Mouse (Mus musculus) liver, embryonic 11.5 days (tissue): ENCODE data around the gene Cenpa. TPM values are rescaled to one million over a fixed set of nuclear protein-coding genes. Genes with fewer than 3 reads are reported as not detected.

Source experiments
- ATAC-seq: fragments of 200-750 bp; cut with Nextera tagmentation; replicated peaks from 2 replicates; pipeline ENCODE4 v1.8.0; 2017; ENCODE audit warnings: moderate number of reproducible peaks, mild to moderate bottlenecking, moderate TSS enrichment, moderate library complexity; ENCODE audit not compliant: low FRiP score
- DNase-seq: peaks from one replicate; pipeline ENCODE4 v3.0.0-alpha.2; 2017; ENCODE audit warnings: low spot score
- H3K27ac ChIP-seq: fragments of 300-500 bp; sonication (generic); 2 replicates; pipeline ENCODE4 v1.5.1; 2014; ENCODE audit warnings: mild to moderate bottlenecking, low read depth, low read length, control low read depth
- H3K27me3 ChIP-seq: fragments of 300-500 bp; sonication (generic); replicated peaks from 2 replicates; pipeline ENCODE4 v1.6.1; 2014; ENCODE audit warnings: low read length, mixed read lengths; ENCODE audit not compliant: control insufficient read depth, insufficient read depth
- H3K36me3 ChIP-seq: fragments of 300-500 bp; sonication (generic); 2 replicates; pipeline ENCODE4 v1.6.1; 2014; ENCODE audit warnings: mild to moderate bottlenecking, low read length, moderate library complexity, mixed read lengths; ENCODE audit not compliant: control insufficient read depth, insufficient read depth
- H3K4me1 ChIP-seq: fragments of 300-500 bp; sonication (generic); replicated peaks from 2 replicates; pipeline ENCODE4 v1.6.1; 2014; ENCODE audit warnings: low read length, mixed read lengths; ENCODE audit not compliant: control insufficient read depth, insufficient read depth
- H3K4me2 ChIP-seq: fragments of 300-500 bp; sonication (generic); 2 replicates; pipeline ENCODE4 v1.6.1; 2014; ENCODE audit warnings: mild to moderate bottlenecking, control low read depth, moderate library complexity
- H3K4me3 ChIP-seq: fragments of 300-500 bp; sonication (generic); 2 replicates; pipeline ENCODE4 v1.5.1; 2014; ENCODE audit warnings: low read depth, low read length, control low read depth
- H3K9ac ChIP-seq: fragments of 300-500 bp; sonication (generic); 2 replicates; pipeline ENCODE4 v1.6.1; 2014; ENCODE audit warnings: low read depth, low read length, control low read depth
- H3K9me3 ChIP-seq: fragments of 300-500 bp; sonication (generic); 2 replicates; pipeline ENCODE4 v1.6.1; 2016; ENCODE audit warnings: low read length, inconsistent platforms, mixed read lengths; ENCODE audit not compliant: control insufficient read depth
- WGBS: fragments of 180-500 bp; shearing (Covaris S2); extraction: QIAGEN DNeasy Blood & Tissue Kit; methylation state at CpG from one replicate; pipeline ENCODE4 v1.1.7; 2014; 5-methylcytosine and 5-hydroxymethylcytosine counted together
- microRNA-seq: library from miRNA; unstranded; fragments of <30 nt; microRNA quantifications from one replicate; pipeline ENCODE4, GENCODE M21; 2017; ENCODE audit warnings: borderline number of aligned reads
- polyA plus RNA-seq: library from polyadenylated mRNA; unstranded; fragments of >200 nt; fragmentation: Nextera tagmentation; extraction: Ambion mirVana; gene quantifications from 2 replicates; pipeline ENCODE4 v1.2.1, GENCODE M21; 2014

Gene Cenpa
- polyA plus RNA-seq, 1 experiment from 2014 or later, result 357 TPM

DNA sequence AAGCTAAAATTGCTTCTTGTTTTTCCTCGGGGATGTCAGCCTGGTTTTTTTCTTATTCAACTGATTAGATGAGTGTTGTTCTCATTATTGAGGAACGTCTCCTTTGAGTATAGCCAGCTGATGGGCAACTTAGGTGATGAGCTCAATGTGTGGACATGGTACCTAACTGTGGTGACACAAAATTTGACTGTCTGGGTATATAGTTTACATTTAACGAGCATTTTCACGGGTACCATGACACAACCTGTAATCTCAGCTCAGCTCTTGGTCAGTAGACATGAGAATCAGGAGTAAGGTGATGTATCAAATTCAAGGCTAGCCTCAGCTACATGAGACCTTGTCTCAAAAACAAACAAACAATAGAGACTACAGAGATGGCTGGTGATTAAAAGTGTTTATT, 50.9 kb downstream of the Cenpa start:
- Histone ChIP-seq H3K4me3 (no peak overlapping the region), H3K36me3 (no peaks in the 10 kb centered on the region), H3K9ac (no peak overlapping the region), H3K27me3 (peaks cover 33% of the 10 kb centered on the region), H3K4me1 (peaks cover 8% of the 10 kb centered on the region), H3K9me3 (no peaks in the 10 kb centered on the region), H3K4me2 (no peak overlapping the region), H3K27ac (no peak overlapping the region)
- ATAC-seq (no peak), DNase-seq (no peak)
- 81% methylated on average over 4 of the region's 4 CpGs for WGBS

DNA sequence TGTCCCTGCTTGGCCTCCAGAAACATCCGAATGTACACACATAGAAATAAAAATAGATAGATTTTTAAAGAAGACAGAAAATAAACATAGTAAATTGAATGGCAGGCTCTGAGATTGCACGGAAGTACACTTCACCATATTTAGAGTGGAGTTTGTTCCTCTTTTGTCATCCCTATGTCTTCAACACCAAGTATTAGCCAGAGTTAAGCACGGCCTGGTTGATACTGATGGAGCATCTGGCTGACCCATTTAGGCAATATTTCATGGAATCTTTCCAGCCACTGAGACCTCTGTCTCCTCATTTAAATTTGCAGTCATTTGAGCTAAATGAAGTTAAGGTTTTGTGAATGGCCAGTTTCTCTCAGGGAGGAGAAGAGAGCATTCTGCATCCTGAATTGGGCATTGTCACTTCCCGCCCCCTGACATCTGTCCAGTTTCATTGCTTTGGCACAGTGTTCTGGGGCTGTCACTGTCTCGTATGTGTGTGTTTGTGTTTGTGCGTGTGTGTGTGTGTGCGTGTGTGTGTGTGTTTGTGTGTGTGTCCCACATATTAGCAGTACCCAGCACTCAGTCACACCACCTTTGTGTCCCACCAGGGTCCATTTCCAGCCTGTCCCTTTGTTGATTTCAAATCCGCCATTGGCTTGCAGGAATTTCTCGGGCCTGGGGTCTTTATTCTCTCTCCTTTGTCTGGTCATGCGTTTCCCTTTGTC, 51.6 kb downstream of the Cenpa start:
- no peaks in the 10 kb centered on the region for H3K9me3 ChIP-seq
- no peak overlapping the region for H3K4me3 ChIP-seq
- H3K27me3 ChIP-seq, result peaks cover 27% of the 10 kb centered on the region
- WGBS, result 77% methylated on average over 10 of the region's 10 CpGs
- ATAC-seq (no peak), DNase-seq (no peak)
- H3K27ac ChIP-seq, result no peak overlapping the region
- no peaks in the 10 kb centered on the region for H3K36me3 ChIP-seq
- H3K4me1 ChIP-seq, result peaks cover 2% of the 10 kb centered on the region
- H3K9ac ChIP-seq, result no peak overlapping the region
- no peak overlapping the region for H3K4me2 ChIP-seq

DNA sequence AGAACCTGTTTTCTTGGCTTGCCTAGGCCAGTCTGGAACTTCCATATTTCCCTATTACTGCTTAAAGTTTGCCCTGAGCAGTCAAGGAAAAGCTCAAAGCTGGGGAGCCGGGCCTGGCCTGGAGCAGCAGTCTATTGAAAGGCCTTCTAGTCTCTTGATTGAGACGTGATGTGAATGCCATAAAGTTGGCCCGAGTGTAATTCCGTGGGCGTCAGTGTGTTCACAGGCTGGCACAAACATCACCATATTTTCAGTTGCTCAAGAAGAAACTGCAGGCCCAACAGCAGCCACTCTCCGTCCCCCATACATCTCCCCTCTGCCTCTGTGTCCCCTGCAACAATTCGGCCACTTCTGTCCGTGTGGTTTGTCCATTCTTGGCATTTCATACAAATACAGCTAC, 55.4 kb downstream of the Cenpa start:
- WGBS, result 82% methylated on average over 8 of the region's 8 CpGs

More for the DNA sequence above, 55.4 kb downstream of the Cenpa start:
- Histone ChIP-seq H3K4me1 (no peaks in the 10 kb centered on the region), H3K27ac (no peak overlapping the region), H3K9me3 (no peaks in the 10 kb centered on the region), H3K4me3 (no peak overlapping the region), H3K27me3 (no peaks in the 10 kb centered on the region), H3K9ac (no peak overlapping the region), H3K4me2 (no peak overlapping the region), H3K36me3 (no peaks in the 10 kb centered on the region)
- ATAC-seq, result no peak
- DNase-seq, result no peak

Small RNA genes lying within 50 kb of the gene (microRNA-seq; reads per million reads assigned to microRNA genes)
- not detected for gene Mir5625

Other genes with a start within 250 kb of the Cenpa start
- gene Otof, start 204.8 kb upstream of the Cenpa start, polyA plus RNA-seq, result 0.05 and 0.18 TPM in 2 replicates
- gene 1700001C02Rik, start 200.7 kb upstream of the Cenpa start, polyA plus RNA-seq, result not detected in 2 replicates
- not detected in 2 replicates for gene Cib4, start 120.9 kb upstream of the Cenpa start, polyA plus RNA-seq
- gene Kcnk3, start 78.6 kb upstream of the Cenpa start, polyA plus RNA-seq, result 0.75 and 1.6 TPM in 2 replicates
- gene Slc35f6, start 18.8 kb upstream of the Cenpa start, polyA plus RNA-seq, result 17.6 and 18.6 TPM in 2 replicates
- 1.3 and 1.6 TPM in 2 replicates for gene Dpysl5, start 44.8 kb downstream of the Cenpa start, polyA plus RNA-seq
- gene Mapre3, start 147.9 kb downstream of the Cenpa start, polyA plus RNA-seq, result 7.1 and 7.9 TPM in 2 replicates
- gene Tmem214, start 201.2 kb downstream of the Cenpa start, polyA plus RNA-seq, result 66.5 and 67.2 TPM in 2 replicates
- gene Agbl5, start 221.9 kb downstream of the Cenpa start, polyA plus RNA-seq, result 12.4 and 14.4 TPM in 2 replicates
- gene Ost4, start 241.0 kb downstream of the Cenpa start, polyA plus RNA-seq, result 467 and 501 TPM in 2 replicates
- 89.5 and 95.1 TPM in 2 replicates for gene Emilin1, start 246.6 kb downstream of the Cenpa start, polyA plus RNA-seq